Mouse (Mus musculus) heart, embryonic 12.5 days (tissue): ENCODE results near the gene Ptcra. TPM values are rescaled to one million over a fixed set of nuclear protein-coding genes. Genes with fewer than 3 reads are reported as not detected.

Source experiments
- ATAC-seq: fragments of 200-750 bp; cut with Nextera tagmentation; 2 replicates; pipeline ENCODE4 v1.8.0; 2017; ENCODE audit warnings: moderate TSS enrichment, moderate library complexity; ENCODE audit not compliant: insufficient number of reproducible peaks, low FRiP score
- H3K27ac ChIP-seq: fragments of 300-500 bp; sonication (generic); 2 replicates; pipeline ENCODE4 v1.5.1; 2016; ENCODE audit warnings: mild to moderate bottlenecking, moderate library complexity; ENCODE audit not compliant: poor library complexity, severe bottlenecking
- H3K27me3 ChIP-seq: fragments of 300-500 bp; sonication (generic); replicated peaks from 2 replicates; pipeline ENCODE4 v1.6.1; 2016; ENCODE audit warnings: mild to moderate bottlenecking, moderate library complexity
- H3K36me3 ChIP-seq: fragments of 300-500 bp; sonication (generic); 2 replicates; pipeline ENCODE4 v1.6.1; 2016; ENCODE audit warnings: mild to moderate bottlenecking, moderate library complexity
- H3K4me1 ChIP-seq: fragments of 300-500 bp; sonication (generic); replicated peaks from 2 replicates; pipeline ENCODE4 v1.6.1; 2016; ENCODE audit warnings: mild to moderate bottlenecking
- H3K4me2 ChIP-seq: fragments of 300-500 bp; sonication (generic); 2 replicates; pipeline ENCODE4 v1.6.1; 2016; ENCODE audit warnings: mild to moderate bottlenecking, moderate library complexity
- H3K4me3 ChIP-seq: fragments of 300-500 bp; sonication (generic); 2 replicates; pipeline ENCODE4 v1.5.1; 2016; ENCODE audit warnings: mild to moderate bottlenecking
- H3K9ac ChIP-seq: fragments of 300-500 bp; sonication (generic); 2 replicates; pipeline ENCODE4 v1.6.1; 2016; ENCODE audit warnings: mild to moderate bottlenecking, moderate library complexity
- H3K9me3 ChIP-seq: fragments of 300-500 bp; sonication (generic); replicated peaks from 2 replicates; pipeline ENCODE4 v1.6.1; 2016; ENCODE audit warnings: mild to moderate bottlenecking, moderate library complexity
- WGBS: fragments of 180-500 bp; shearing (Covaris S2); methylation state at CpG from one replicate; pipeline ENCODE4 v1.1.7; 2016; 5-methylcytosine and 5-hydroxymethylcytosine counted together
- polyA plus RNA-seq: library from polyadenylated mRNA; unstranded; fragments of >200 nt; fragmentation: Nextera tagmentation; extraction: Ambion mirVana; gene quantifications from 2 replicates; pipeline ENCODE4 v1.2.1, GENCODE M21; 2016

Gene Ptcra
- polyA plus RNA-seq, 1 experiment from 2014 or later, result 0.13 TPM

DNA sequence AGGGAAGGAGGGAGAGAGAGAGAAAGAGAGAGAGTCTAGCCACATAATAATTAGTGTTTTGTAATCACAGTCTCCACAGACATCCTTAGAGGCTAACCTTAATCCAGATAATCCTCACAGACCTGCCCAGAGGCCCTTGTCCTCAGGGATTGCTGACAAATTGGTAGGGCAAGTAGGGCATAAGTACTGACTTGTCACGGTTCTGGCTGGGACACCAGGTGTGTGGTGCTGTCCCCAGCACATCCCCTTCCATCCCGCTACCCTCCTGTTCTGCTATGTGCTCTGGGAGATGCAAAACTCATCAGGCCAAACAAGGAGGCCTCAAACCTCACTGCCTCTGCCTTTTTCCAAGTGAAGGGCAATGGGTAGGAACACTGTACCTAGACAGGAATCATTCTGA is 18.0 kb downstream of the Ptcra start:
- Histone ChIP-seq H3K4me2 (no peak overlapping the region), H3K27me3 (no peaks in the 10 kb centered on the region), H3K9ac (no peak overlapping the region), H3K4me1 (peaks cover 3% of the 10 kb centered on the region), H3K36me3 (peaks cover 63% of the 10 kb centered on the region), H3K27ac (no peak overlapping the region), H3K9me3 (no peaks in the 10 kb centered on the region), H3K4me3 (no peak overlapping the region)
- WGBS, result 84% methylated on average over 2 of the region's 2 CpGs
- ATAC-seq, result no peak

DNA sequence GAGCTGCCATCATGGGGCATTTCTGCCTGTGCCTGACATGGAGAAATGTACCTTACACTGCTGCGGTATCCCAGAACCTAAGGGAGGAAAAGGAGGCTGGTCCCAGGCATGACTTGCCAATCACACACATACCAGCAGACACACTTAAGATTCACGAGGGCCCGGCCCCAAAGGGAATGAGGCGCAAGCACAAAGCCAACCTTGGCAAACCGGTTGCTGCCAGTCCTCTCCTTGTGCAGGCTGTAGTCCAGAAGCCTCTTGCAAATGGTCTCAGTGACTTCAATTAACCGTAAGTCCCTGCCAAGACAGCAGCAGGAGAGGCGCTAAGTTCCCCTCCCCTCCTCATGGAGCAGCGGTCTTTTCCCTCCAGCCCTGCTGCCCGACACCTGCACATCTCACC is 20.5 kb downstream of the Ptcra start:
- Histone ChIP-seq H3K4me3 (no peak overlapping the region), H3K9me3 (no peaks in the 10 kb centered on the region), H3K4me2 (no peak overlapping the region), H3K27me3 (no peaks in the 10 kb centered on the region), H3K4me1 (no peaks in the 10 kb centered on the region), H3K9ac (no peak overlapping the region), H3K36me3 (peaks cover 63% of the 10 kb centered on the region), H3K27ac (no peak overlapping the region)
- ATAC-seq, result no peak
- WGBS, result 90% methylated on average over 9 of the region's 9 CpGs

DNA sequence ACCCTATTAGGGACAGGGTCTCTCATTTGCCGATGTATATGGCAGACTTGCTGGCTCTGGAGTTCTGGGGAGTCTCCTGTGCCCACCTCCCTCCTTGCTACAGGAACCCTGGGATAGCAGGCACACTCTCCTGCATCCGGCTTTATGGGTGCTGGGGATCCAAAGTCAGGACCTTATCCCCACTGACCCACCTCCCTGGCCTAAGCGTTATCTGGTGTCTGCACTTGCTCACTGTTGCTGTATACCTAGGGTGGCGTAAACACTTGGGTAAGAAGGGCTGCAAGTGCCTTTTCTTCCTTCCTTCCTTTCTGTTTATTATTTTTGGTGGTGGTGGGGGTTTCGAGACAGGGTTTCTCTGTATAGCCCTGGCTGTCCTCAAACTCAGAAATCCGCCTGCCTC is 22.2 kb downstream of the Ptcra start:
- peaks cover 55% of the 10 kb centered on the region for H3K36me3 ChIP-seq
- H3K9me3 ChIP-seq, result no peaks in the 10 kb centered on the region
- 74% methylated on average over 6 of the region's 6 CpGs for WGBS
- H3K9ac ChIP-seq, result no peak overlapping the region
- no peak overlapping the region for H3K4me2 ChIP-seq
- peak; percentile 84 for ATAC-seq
- H3K4me1 ChIP-seq, result no peaks in the 10 kb centered on the region
- H3K27me3 ChIP-seq, result no peaks in the 10 kb centered on the region
- no peak overlapping the region for H3K4me3 ChIP-seq
- H3K27ac ChIP-seq, result no peak overlapping the region

DNA sequence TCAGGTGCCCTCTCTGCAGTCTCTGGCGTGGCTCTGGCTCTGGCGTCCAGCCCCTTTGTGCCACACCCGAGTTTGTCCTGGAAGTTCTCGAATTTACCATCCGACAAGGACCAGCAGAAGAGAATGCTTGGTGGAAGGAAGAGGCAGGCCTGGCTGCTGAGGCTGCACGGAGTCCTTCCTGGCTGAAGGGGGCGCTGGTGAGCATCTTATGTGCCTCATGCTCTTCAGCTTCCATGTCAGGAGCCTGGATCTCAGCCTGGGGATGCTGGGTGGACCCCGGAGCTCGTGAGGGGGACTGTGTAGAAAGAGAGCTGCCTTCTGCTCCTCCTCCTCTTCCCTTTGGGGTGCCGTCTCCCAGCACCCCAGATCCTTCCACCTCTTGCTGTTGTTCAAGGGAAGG is 27.4 kb downstream of the Ptcra start:
- H3K4me1 ChIP-seq, result no peaks in the 10 kb centered on the region
- peaks cover 23% of the 10 kb centered on the region for H3K36me3 ChIP-seq
- H3K4me3 ChIP-seq, result no peak overlapping the region
- H3K27ac ChIP-seq, result no peak overlapping the region
- H3K9ac ChIP-seq, result no peak overlapping the region
- H3K4me2 ChIP-seq, result no peak overlapping the region
- WGBS, result 55% methylated on average over 9 of the region's 10 CpGs
- no peak for ATAC-seq
- no peaks in the 10 kb centered on the region for H3K27me3 ChIP-seq
- H3K9me3 ChIP-seq, result no peaks in the 10 kb centered on the region

DNA sequence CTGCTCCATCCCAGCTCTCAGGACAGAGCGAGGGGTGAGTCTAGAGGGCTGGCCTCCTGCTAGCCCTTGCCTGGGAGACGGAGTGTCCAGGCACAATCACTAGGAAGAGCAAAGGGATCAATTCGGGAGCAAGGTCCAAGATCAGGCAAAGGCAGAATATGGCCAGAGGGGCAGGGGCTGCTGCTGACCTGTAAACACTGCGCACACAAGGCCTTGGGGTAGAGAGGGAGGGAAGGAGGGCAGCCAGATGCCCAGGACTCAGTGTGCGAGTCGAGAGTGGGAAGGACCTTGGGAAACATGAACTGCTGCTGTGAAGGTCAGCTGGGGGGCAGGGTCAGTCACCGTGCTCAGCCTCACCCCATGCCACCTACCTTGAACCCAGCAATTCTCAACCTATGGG is 28.2 kb downstream of the Ptcra start:
- Histone ChIP-seq H3K4me2 (no peak overlapping the region), H3K27ac (no peak overlapping the region), H3K9me3 (no peaks in the 10 kb centered on the region), H3K9ac (no peak overlapping the region), H3K4me1 (no peaks in the 10 kb centered on the region), H3K4me3 (no peak overlapping the region), H3K36me3 (peaks cover 21% of the 10 kb centered on the region), H3K27me3 (peaks cover 1% of the 10 kb centered on the region; the same call in 1 of the 2 replicates)
- 88% methylated on average over 7 of the region's 7 CpGs for WGBS
- no peak for ATAC-seq

DNA sequence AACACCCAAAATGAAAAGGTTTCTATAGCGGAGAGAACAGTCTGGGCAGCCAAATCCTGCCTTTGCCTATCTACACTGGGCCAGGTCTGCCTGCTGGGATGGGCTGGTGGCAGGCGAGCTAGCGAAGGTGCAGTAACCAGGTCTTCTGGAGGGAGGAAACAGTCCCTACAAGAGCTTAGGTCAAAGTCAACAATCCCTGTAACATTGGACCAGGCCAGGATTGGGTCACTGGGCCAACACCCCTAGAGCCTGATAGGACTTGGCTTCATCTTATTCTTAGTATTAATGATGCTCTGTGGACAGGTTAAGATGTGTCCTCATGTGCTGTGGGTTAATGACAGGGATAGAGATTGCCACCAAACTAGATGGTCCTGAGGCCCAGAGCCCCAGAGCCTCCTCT is 29.5 kb downstream of the Ptcra start:
- Histone ChIP-seq H3K27ac (no peak overlapping the region), H3K9ac (no peak overlapping the region), H3K36me3 (peaks cover 21% of the 10 kb centered on the region), H3K27me3 (peaks cover 14% of the 10 kb centered on the region), H3K4me1 (peaks cover 3% of the 10 kb centered on the region; the same call in 1 of the 2 replicates), H3K4me2 (no peak overlapping the region), H3K4me3 (no peak overlapping the region), H3K9me3 (no peaks in the 10 kb centered on the region)
- ATAC-seq, result no peak
- 92% methylated on average over 3 of the region's 3 CpGs for WGBS

DNA sequence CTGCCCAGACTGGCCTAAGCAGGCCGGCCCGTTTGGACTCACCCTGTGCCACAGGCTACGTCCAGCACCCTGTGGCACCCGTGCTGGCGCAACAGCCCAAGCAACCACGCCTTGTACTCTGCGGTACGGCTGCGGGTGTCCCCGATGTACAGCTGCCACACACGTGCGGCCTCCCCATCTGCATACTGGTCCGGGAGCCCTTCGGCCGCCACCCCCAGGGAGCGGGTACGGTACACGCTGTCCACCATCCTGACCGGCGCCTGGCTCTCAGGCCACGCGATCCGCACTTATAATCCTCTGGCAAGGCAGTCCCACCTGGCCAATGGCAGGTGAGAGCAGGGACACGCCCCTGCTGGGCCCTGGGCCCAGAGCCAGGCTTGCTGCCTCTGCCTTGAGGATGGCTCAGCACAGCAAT is 34.6 kb downstream of the Ptcra start, which contains the start of gene Gnmt:
Gene Gnmt, minus strand, starts transcription at position 265 of the 415 bp plus-strand sequence.
- H3K4me3 ChIP-seq, result peak within 1 kb of the TSS; percentile 9; the same call in 1 of the 2 replicates
- 14% methylated on average over 24 of the region's 24 CpGs for WGBS
- H3K9ac ChIP-seq, result peak within 1 kb of the TSS; percentile 38; the same call in 1 of the 2 replicates

DNA sequence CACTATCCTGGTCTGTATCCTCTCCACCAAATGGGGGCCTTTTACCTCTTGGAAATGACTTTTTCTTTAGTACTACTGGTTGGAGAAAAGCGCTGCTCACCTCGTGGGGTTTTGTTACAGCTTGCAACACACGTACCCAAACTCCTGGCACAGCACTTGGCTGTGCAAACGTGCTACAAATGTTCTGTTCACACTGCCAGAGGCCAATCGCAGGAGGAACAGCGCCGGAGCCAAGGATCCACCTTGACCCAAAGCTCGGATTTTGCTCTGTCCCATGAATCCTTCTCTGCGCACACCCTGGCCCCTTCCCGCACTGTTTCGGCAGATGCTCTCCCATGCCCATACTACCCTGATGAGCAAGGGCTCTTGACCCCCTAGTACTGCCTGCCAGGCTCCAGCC is 35.0 kb downstream of the Ptcra start:
- H3K4me2 ChIP-seq, result peak overlapping the region; percentile 39
- H3K4me3 ChIP-seq, result peak overlapping the region; percentile 9; the same call in 1 of the 2 replicates
- H3K9ac ChIP-seq, result peak overlapping the region; percentile 38; the same call in 1 of the 2 replicates
- no peak overlapping the region for H3K27ac ChIP-seq
- peaks cover 27% of the 10 kb centered on the region for H3K27me3 ChIP-seq
- no peaks in the 10 kb centered on the region for H3K9me3 ChIP-seq
- H3K36me3 ChIP-seq, result peaks cover 17% of the 10 kb centered on the region
- 40% methylated on average over 11 of the region's 11 CpGs for WGBS
- peaks cover 27% of the 10 kb centered on the region for H3K4me1 ChIP-seq
- ATAC-seq, result no peak

More for the DNA sequence above, 34.6 kb downstream of the Ptcra start, which contains the start of gene Gnmt:
- H3K4me1 ChIP-seq, result peaks cover 27% of the 10 kb centered on the region
- H3K4me2 ChIP-seq, result peak within 1 kb of the TSS; percentile 39
- peaks cover 13% of the 10 kb centered on the region; the same call in 1 of the 2 replicates for H3K36me3 ChIP-seq
- H3K9me3 ChIP-seq, result no peaks in the 10 kb centered on the region
- H3K27ac ChIP-seq, result no peak within 1 kb of the TSS
- H3K27me3 ChIP-seq, result peaks cover 27% of the 10 kb centered on the region
- no peak for ATAC-seq

DNA sequence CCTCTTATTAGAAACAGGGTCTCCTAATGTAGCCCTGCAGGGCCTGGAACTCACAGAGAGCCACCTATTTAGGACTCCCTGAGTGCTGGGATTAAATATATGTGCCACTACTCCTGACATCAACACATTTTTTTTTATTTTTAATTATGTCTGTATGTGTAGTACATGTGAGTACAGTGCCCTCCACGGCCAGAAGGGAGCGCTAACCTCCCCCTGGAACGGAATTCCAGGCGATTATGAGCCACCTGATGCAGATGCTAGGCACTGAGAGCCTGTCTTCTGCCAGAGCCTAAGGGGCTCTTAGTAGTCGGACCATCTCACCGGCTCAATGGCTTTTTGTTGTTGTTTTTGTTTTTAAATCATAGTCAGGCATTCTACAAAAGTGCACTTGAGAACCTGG is 35.5 kb downstream of the Ptcra start:
- no peak for ATAC-seq
- Histone ChIP-seq H3K27me3 (peaks cover 27% of the 10 kb centered on the region), H3K27ac (no peak overlapping the region), H3K9ac (no peak overlapping the region), H3K4me1 (peaks cover 27% of the 10 kb centered on the region), H3K9me3 (no peaks in the 10 kb centered on the region), H3K4me2 (no peak overlapping the region), H3K36me3 (peaks cover 22% of the 10 kb centered on the region), H3K4me3 (no peak overlapping the region)
- WGBS, result 35% methylated on average over 6 of the region's 6 CpGs

DNA sequence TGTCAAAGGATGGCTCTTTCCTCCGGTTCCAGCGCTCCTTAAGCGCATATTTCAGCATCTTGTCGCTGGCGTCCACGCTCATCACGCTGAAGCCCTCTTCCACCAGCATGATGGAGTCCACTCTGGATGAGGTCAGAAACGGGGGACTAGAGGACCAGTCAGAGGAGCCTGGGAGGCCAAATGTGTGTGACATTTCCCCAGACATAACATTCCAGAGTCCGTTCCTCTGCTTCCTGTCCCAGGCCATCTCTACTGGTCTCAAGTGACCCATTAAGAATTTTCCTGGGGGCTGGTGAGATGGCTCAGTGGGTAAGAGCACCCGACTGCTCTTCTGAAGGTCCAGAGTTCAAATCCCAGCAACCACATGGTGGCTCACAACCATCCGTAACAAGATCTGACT is 36.2 kb downstream of the Ptcra start:
- H3K9me3 ChIP-seq, result no peaks in the 10 kb centered on the region
- H3K4me3 ChIP-seq, result no peak overlapping the region
- H3K4me2 ChIP-seq, result no peak overlapping the region
- peaks cover 27% of the 10 kb centered on the region for H3K4me1 ChIP-seq
- no peak overlapping the region for H3K9ac ChIP-seq
- no peak for ATAC-seq
- H3K27ac ChIP-seq, result no peak overlapping the region
- 87% methylated on average over 11 of the region's 11 CpGs for WGBS
- H3K27me3 ChIP-seq, result peaks cover 27% of the 10 kb centered on the region
- H3K36me3 ChIP-seq, result peaks cover 27% of the 10 kb centered on the region

DNA sequence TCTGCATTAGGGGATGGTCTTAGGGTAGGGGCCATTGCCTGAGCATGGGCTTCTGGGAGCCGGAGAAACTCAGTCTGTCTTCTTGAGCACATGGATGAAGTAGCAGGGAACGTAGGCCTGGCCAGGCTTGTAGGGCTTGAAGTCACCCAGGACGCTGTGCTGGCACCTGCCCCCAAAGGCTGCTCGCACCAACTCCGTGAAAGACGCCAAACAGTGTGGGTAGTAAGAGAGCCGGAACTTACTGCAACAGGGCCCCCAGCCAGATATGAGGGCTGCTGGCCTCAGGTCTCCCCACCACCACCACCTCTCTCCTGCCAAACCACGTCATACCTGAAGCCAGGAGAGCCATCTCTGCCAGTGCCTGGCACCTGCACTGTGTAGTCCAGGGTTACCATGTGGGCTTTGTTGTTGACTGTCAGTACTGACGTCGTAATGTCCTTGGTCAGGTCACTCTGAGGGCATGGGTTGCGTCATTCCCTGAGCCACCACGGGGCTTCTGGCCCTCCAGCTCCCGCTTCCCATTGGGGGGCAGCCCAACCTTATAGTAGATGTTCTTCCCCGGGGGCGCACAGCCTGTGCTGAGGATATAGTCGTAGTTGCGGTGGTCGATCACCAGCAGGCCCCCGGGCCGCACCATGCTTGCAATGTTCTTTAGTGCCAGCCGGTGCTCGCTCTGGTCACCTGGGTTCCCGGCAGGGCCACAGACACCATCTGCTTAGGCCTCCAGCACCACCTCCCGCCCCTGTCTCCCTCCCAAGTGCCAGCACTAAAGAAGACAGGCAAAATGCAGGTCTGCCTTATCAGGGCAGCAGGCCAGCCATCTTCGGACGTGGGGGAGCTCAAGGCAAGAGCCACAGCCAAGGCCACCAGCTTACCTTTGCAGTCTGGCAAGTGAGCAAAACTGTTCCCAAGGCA is 37.5 kb downstream of the Ptcra start:
- ATAC-seq, result no peak
- Histone ChIP-seq H3K9me3 (no peaks in the 10 kb centered on the region), H3K27ac (no peak overlapping the region), H3K36me3 (peaks cover 39% of the 10 kb centered on the region), H3K27me3 (peaks cover 27% of the 10 kb centered on the region), H3K4me1 (peaks cover 27% of the 10 kb centered on the region), H3K4me2 (no peak overlapping the region), H3K9ac (no peak overlapping the region), H3K4me3 (no peak overlapping the region)
- 84% methylated on average over 26 of the region's 26 CpGs for WGBS
